Mouse (Mus musculus): Measurements from ENCODE around the gene Spem2. TPM values are rescaled to one million over a fixed set of nuclear protein-coding genes. Genes with fewer than 3 reads are reported as not detected.

The Spem2 gene
- polyA plus RNA-seq, 2 experiments: not detected

GRCm38 (mm10) chr11:69784793-69785272 is 33.4 kb downstream of the Spem2 start:
- peak overlapping the region; percentile 35 to 65 for H3K4me3 ChIP-seq (ENCODE audit: insufficient read depth in 1 of 2, low read depth in 2 of 2, low read length in 2 of 2)
- peak; percentile 57 to 71 (median 67) for DNase-seq (ENCODE audit: low read depth in 3 of 3, low spot score in 3 of 3)
- H3K27ac ChIP-seq: peak overlapping the region; percentile 28; the same call in 1 of the 2 replicates
- peaks cover 11 to 12% of the 10 kb centered on the region in 2 experiments for H3K4me1 ChIP-seq (replicated peaks; ENCODE audit: control insufficient read depth in 2 of 2, insufficient read depth in 2 of 2, low read length in 1 of 2)
- ATAC-seq (ENCODE audit: insufficient read depth): peak; percentile 81
- H3K4me2 ChIP-seq (ENCODE audit: low read depth): peak overlapping the region; percentile 59
- peak overlapping the region; percentile 3 for H3K9ac ChIP-seq (replicated peaks)
- no peaks in the 10 kb centered on the region for H3K9me3 ChIP-seq (ENCODE audit: control insufficient read depth, low read length)
- TF ChIP-seq EP300 (IDR thresholded peaks at IDR 0.05; ENCODE audit: low read depth): peak; percentile 22; the same call in 1 of the 2 replicates
- TF ChIP-seq CTCF (IDR thresholded peaks at IDR 0.05; ENCODE audit: low read depth): no peak
- H3K27me3 ChIP-seq (ENCODE audit: control insufficient read depth, insufficient read depth, low read length): peaks cover 11% of the 10 kb centered on the region
- no peaks in the 10 kb centered on the region for H3K36me3 ChIP-seq (replicated peaks; ENCODE audit: control insufficient read depth, insufficient read depth, low read depth)
- WGBS (ENCODE audit: insufficient replicate concordance): 8% methylated on average over 15 of the region's 15 CpGs

- no peak for DNase-seq (ENCODE audit: low read depth in 3 of 3, low spot score in 3 of 3)
- Histone ChIP-seq H3K4me1 (replicated peaks; ENCODE audit: control insufficient read depth in 2 of 2, insufficient read depth in 2 of 2, low read length in 1 of 2) (peaks cover 11 to 12% of the 10 kb centered on the region in 2 experiments), H3K4me3 (ENCODE audit: insufficient read depth in 1 of 2, low read depth in 2 of 2, low read length in 2 of 2) (no peak overlapping the region), H3K36me3 (replicated peaks; ENCODE audit: control insufficient read depth, insufficient read depth, low read depth) (no peaks in the 10 kb centered on the region), H3K4me2 (ENCODE audit: low read depth) (no peak overlapping the region), H3K27me3 (ENCODE audit: control insufficient read depth, insufficient read depth, low read length) (peaks cover 14% of the 10 kb centered on the region), H3K9ac (replicated peaks) (no peak overlapping the region), H3K9me3 (ENCODE audit: control insufficient read depth, low read length) (no peaks in the 10 kb centered on the region), H3K27ac (no peak overlapping the region)
- ATAC-seq (ENCODE audit: insufficient read depth): no peak
- 37% methylated on average over 4 of the region's 4 CpGs for WGBS (ENCODE audit: insufficient replicate concordance)
- TF ChIP-seq CTCF (IDR thresholded peaks at IDR 0.05; ENCODE audit: low read depth) (no peak), EP300 (IDR thresholded peaks at IDR 0.05; ENCODE audit: low read depth) (no peak)
Measured at GRCm38 (mm10) chr11:69781828-69782227, 36.4 kb downstream of the Spem2 start.

- Histone ChIP-seq H3K9ac (replicated peaks) (no peak overlapping the region), H3K4me2 (ENCODE audit: low read depth) (no peak overlapping the region), H3K4me1 (replicated peaks; ENCODE audit: control insufficient read depth in 2 of 2, insufficient read depth in 2 of 2, low read length in 1 of 2) (no peaks in the 10 kb centered on the region), H3K27me3 (ENCODE audit: control insufficient read depth, insufficient read depth, low read length) (peaks cover 14% of the 10 kb centered on the region), H3K9me3 (ENCODE audit: control insufficient read depth, low read length) (no peaks in the 10 kb centered on the region), H3K4me3 (ENCODE audit: insufficient read depth in 1 of 2, low read depth in 2 of 2, low read length in 2 of 2) (no peak overlapping the region), H3K36me3 (replicated peaks; ENCODE audit: control insufficient read depth, insufficient read depth, low read depth) (no peaks in the 10 kb centered on the region), H3K27ac (no peak overlapping the region)
- WGBS (ENCODE audit: insufficient replicate concordance): 55% methylated on average over 7 of the region's 7 CpGs
- TF ChIP-seq CTCF (IDR thresholded peaks at IDR 0.05; ENCODE audit: low read depth) (no peak), EP300 (IDR thresholded peaks at IDR 0.05; ENCODE audit: low read depth) (no peak)
- DNase-seq (ENCODE audit: low read depth in 3 of 3, low spot score in 3 of 3): no peak
- ATAC-seq (ENCODE audit: insufficient read depth): no peak
Measured at GRCm38 (mm10) chr11:69778985-69779384, 39.3 kb downstream of the Spem2 start.

GRCm38 (mm10) chr11:69778258-69778982 is 39.8 kb downstream of the Spem2 start:
- TF ChIP-seq CTCF (IDR thresholded peaks at IDR 0.05; ENCODE audit: low read depth) (no peak), EP300 (IDR thresholded peaks at IDR 0.05; ENCODE audit: low read depth) (no peak)
- ATAC-seq (ENCODE audit: insufficient read depth) (no peak), DNase-seq (ENCODE audit: low read depth in 3 of 3, low spot score in 3 of 3) (no peak)
- no peaks in the 10 kb centered on the region for H3K36me3 ChIP-seq (replicated peaks; ENCODE audit: control insufficient read depth, insufficient read depth, low read depth)
- no peak overlapping the region for H3K4me2 ChIP-seq (ENCODE audit: low read depth)
- 60% methylated on average over 23 of the region's 23 CpGs for WGBS (ENCODE audit: insufficient replicate concordance)
- H3K4me1 ChIP-seq (replicated peaks; ENCODE audit: control insufficient read depth in 2 of 2, insufficient read depth in 2 of 2, low read length in 1 of 2): no peaks in the 10 kb centered on the region
- no peak overlapping the region for H3K27ac ChIP-seq
- peaks cover 14% of the 10 kb centered on the region for H3K27me3 ChIP-seq (ENCODE audit: control insufficient read depth, insufficient read depth, low read length)
- no peak overlapping the region for H3K9ac ChIP-seq (replicated peaks)
- no peaks in the 10 kb centered on the region for H3K9me3 ChIP-seq (ENCODE audit: control insufficient read depth, low read length)
- H3K4me3 ChIP-seq (ENCODE audit: insufficient read depth in 1 of 2, low read depth in 2 of 2, low read length in 2 of 2): no peak overlapping the region

GRCm38 (mm10) chr11:69777504-69778257 is 40.6 kb downstream of the Spem2 start:
- Histone ChIP-seq H3K4me1 (replicated peaks; ENCODE audit: control insufficient read depth in 2 of 2, insufficient read depth in 2 of 2, low read length in 1 of 2) (no peaks in the 10 kb centered on the region), H3K36me3 (replicated peaks; ENCODE audit: control insufficient read depth, insufficient read depth, low read depth) (no peaks in the 10 kb centered on the region), H3K9ac (replicated peaks) (no peak overlapping the region), H3K4me2 (ENCODE audit: low read depth) (no peak overlapping the region), H3K4me3 (ENCODE audit: insufficient read depth in 1 of 2, low read depth in 2 of 2, low read length in 2 of 2) (no peak overlapping the region), H3K9me3 (ENCODE audit: control insufficient read depth, low read length) (no peaks in the 10 kb centered on the region), H3K27me3 (ENCODE audit: control insufficient read depth, insufficient read depth, low read length) (peaks cover 14% of the 10 kb centered on the region), H3K27ac (no peak overlapping the region)
- ATAC-seq (ENCODE audit: insufficient read depth) (no peak), DNase-seq (ENCODE audit: low read depth in 3 of 3, low spot score in 3 of 3) (no peak)
- TF ChIP-seq CTCF (IDR thresholded peaks at IDR 0.05; ENCODE audit: low read depth): no peak
- no peak for TF ChIP-seq EP300 (IDR thresholded peaks at IDR 0.05; ENCODE audit: low read depth)
- 52% methylated on average over 26 of the region's 26 CpGs for WGBS (ENCODE audit: insufficient replicate concordance)
